Mouse (Mus musculus) heart, embryonic 13.5 days (tissue): ENCODE measurements at regions not wholly inside any gene's neighbourhood (a gene's known extent, or its start where the extent isn't known, plus 50 kb on each side); places are given as distances from the start of the nearest gene placed in this dataset.

Source experiments
- ATAC-seq: fragments of 200-750 bp; cut with Nextera tagmentation; 2 replicates; pipeline ENCODE4 v1.8.0; 2017; ENCODE audit warnings: moderate TSS enrichment; ENCODE audit not compliant: insufficient number of reproducible peaks, low FRiP score, low TSS enrichment; ENCODE audit errors: extremely low read depth
- H3K27ac ChIP-seq: fragments of 300-500 bp; sonication (generic); replicated peaks from 2 replicates; pipeline ENCODE4 v1.5.1; 2015; ENCODE audit warnings: moderate library complexity, mild to moderate bottlenecking, inconsistent platforms
- H3K27me3 ChIP-seq: fragments of 300-500 bp; sonication (generic); replicated peaks from 2 replicates; pipeline ENCODE4 v1.6.1; 2015; ENCODE audit warnings: mild to moderate bottlenecking, inconsistent platforms
- H3K36me3 ChIP-seq: fragments of 300-500 bp; sonication (generic); 2 replicates; pipeline ENCODE4 v1.6.1; 2015; ENCODE audit warnings: mild to moderate bottlenecking, inconsistent platforms
- H3K4me1 ChIP-seq: fragments of 300-500 bp; sonication (generic); 2 replicates; pipeline ENCODE4 v1.6.1; 2015; ENCODE audit warnings: inconsistent platforms
- H3K4me2 ChIP-seq: fragments of 300-500 bp; sonication (generic); 2 replicates; pipeline ENCODE4 v1.6.1; 2015; ENCODE audit warnings: inconsistent platforms, mild to moderate bottlenecking, moderate library complexity
- H3K4me3 ChIP-seq: fragments of 300-500 bp; sonication (generic); 2 replicates; pipeline ENCODE4 v1.5.1; 2015; ENCODE audit warnings: moderate library complexity, mild to moderate bottlenecking, inconsistent platforms
- H3K9ac ChIP-seq: fragments of 300-500 bp; sonication (generic); 2 replicates; pipeline ENCODE4 v1.6.1; 2015; ENCODE audit warnings: inconsistent platforms, mild to moderate bottlenecking, moderate library complexity
- H3K9me3 ChIP-seq: fragments of 300-500 bp; sonication (generic); 2 replicates; pipeline ENCODE4 v1.6.1; 2016; ENCODE audit warnings: inconsistent platforms
- WGBS: fragments of 180-500 bp; shearing (Covaris S2); methylation state at CpG from one replicate; pipeline ENCODE4 v1.1.7; 2015; ENCODE audit warnings: mixed read lengths; 5-methylcytosine and 5-hydroxymethylcytosine counted together

DNA sequence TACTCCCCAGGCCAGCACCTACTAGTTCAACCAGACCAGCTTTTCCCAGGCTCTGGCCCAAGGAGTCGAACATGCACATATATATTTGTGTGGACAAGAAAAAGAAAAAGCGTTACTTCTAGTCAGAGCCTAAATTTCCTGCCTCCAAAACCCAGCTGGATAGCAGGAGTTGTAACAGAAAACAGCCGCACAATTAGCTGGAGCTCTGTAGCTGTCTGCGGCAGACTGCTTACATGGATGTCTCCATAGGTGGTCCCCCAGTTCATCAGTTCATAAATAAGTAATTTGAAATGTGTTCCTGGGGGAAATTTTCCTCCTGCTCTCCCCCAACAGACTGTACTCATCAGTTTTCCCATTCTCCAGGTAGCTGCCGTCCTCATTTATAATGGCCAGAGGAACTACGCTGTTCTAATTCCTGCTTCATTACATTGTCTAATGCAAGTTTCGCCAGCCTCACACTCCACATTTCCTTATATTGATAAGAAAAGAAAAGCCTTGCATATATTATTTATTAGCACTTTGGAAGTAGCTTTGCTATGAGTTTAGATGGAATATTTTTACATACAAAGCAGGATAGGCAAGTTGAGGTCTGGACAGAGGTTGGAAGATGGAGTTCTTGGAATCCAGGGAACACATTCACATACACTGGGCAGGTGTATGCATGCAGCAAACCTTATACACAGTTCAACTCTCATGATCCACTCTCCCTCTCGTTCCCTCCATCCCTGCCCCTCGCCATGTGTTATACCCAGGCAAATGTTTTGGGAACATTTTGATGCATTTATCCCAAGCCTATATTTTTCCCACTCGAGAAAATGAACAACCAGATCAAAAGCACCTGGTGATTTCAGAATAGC, 337.2 kb upstream of the Clint1 start:
- no peak overlapping the region for H3K27ac ChIP-seq
- H3K9ac ChIP-seq = no peak overlapping the region
- no peak overlapping the region for H3K4me2 ChIP-seq
- no peak overlapping the region for H3K4me3 ChIP-seq
- no peaks in the 10 kb centered on the region for H3K27me3 ChIP-seq
- no peak for ATAC-seq
- 80% methylated on average over 10 of the region's 10 CpGs for WGBS
- H3K4me1 ChIP-seq = no peaks in the 10 kb centered on the region
- no peaks in the 10 kb centered on the region for H3K9me3 ChIP-seq
- H3K36me3 ChIP-seq = no peaks in the 10 kb centered on the region

DNA sequence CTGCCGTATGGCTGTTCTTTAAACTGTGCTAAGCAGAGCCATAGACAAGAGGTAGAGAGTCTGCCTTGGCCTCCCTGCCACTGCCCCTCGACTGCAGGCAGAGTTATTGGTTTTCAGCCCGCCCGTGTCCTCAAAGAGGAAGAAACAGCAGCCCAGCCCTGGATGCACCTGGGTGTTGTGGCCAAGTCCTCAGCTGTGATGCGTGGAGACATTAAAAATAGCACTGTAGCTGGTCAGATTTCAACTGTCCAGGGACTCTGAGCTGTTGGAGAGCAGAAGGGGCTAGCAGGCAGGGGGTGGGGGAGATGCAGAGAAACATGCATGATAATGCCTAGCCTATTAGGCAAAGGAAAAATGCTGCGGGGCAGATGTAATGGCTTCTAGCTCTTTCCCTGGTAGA, 327.1 kb upstream of the Clint1 start:
- Histone ChIP-seq H3K27ac (no peak overlapping the region), H3K9me3 (no peaks in the 10 kb centered on the region), H3K9ac (no peak overlapping the region), H3K27me3 (no peaks in the 10 kb centered on the region), H3K36me3 (no peaks in the 10 kb centered on the region), H3K4me1 (no peaks in the 10 kb centered on the region), H3K4me3 (no peak overlapping the region), H3K4me2 (no peak overlapping the region)
- ATAC-seq = no peak
- WGBS = 51% methylated on average over 6 of the region's 6 CpGs

DNA sequence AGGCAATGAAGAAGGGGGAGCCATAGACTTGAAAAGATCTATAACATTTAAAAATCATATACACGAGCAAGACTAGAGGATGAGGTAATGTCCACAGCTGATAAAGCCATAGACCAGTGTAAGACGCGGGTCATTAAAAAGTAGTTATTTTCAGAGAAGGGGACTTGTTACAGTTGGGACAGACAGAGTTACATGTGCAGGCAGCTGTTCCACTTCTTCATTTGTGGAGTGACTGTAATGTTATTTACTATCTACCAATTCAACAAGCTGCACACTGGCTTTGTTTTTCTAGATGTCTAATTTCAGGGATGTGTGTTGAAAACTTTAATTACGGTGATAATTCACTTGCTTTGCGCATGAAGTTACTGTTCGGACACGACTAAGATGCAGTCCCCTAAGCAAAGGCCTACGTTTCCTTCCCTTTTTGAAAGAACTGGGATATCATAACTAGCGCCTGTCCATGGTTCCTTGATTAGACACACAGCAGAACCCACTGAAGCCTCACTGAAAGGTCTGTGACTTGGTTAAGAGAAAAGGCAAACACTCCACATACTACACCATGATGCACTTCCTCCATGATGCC, 320.7 kb upstream of the Clint1 start:
- Histone ChIP-seq H3K4me1 (0 out of 2 replicates have a peak, but pooled peaks cover 4% of the 10 kb centered on the region), H3K36me3 (no peaks in the 10 kb centered on the region), H3K9me3 (no peaks in the 10 kb centered on the region), H3K27me3 (no peaks in the 10 kb centered on the region), H3K4me2 (no peak overlapping the region), H3K27ac (no peak overlapping the region), H3K9ac (no peak overlapping the region), H3K4me3 (no peak overlapping the region)
- no peak for ATAC-seq
- WGBS = 76% methylated on average over 9 of the region's 9 CpGs

DNA sequence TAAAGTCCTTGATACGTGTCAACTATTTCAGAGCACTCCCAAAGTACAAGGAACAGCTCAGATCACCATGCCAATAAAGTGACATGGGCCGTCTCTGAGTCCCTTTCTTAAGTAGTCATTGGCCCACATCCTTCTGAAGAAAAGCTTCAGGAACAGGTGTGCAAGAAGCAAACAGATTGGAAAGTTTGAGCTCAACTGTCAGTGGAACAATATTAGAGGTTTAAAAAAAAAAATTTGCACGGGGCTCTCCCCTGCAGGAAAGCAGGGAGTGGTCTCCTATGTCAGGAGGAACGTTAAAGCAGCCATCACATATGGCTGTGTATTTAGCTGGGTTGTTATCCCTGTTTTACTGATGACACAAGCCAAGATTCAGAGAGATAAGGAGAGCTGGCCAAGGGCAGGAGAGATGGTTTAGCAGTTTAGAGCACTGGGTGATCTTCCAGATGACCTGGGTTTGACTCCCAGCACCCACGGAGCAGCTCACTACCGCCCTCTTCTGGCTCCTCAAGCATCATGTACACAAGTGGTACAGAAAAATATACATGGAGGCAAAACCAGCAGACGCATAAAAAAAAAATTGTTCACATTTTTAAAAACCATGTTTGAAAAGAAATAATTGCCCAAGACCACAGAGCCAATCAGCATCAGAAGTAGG, 318.3 kb upstream of the Clint1 start:
- H3K9ac ChIP-seq = no peak overlapping the region

DNA sequence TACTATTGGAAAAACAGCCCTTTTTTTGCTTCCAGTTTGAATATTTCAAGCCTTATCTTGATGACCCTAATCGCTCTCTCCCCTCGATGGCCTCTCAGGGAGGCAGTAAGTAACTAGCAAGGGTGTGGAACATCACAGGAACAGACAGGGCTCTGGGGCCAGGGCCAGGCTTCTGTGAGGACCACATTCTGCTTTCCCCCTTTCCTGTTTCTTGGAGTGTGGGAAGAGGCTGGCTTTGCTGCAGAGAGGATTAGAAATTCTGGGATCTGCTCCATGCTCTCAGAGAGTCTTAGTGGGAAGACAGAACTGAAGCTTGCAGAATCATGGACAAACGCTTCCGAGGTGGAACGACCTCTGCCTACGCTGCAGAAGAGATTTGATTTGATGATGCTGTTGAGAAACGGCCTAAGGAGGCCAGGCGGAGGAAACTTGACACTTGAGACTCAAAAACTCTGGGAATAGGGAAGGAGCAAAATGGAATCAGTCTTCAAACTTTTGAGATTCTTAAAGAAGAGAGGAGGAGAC, 316.3 kb upstream of the Clint1 start:
- ATAC-seq = no peak
- no peaks in the 10 kb centered on the region for H3K36me3 ChIP-seq
- H3K9ac ChIP-seq = no peak overlapping the region
- no peaks in the 10 kb centered on the region; the same call in 1 of the 2 replicates for H3K27me3 ChIP-seq
- no peaks in the 10 kb centered on the region for H3K9me3 ChIP-seq
- H3K4me3 ChIP-seq = no peak overlapping the region
- no peak overlapping the region for H3K27ac ChIP-seq
- 0 out of 2 replicates have a peak, but pooled peaks cover 10% of the 10 kb centered on the region for H3K4me1 ChIP-seq
- WGBS = 46% methylated on average over 8 of the region's 8 CpGs
- no peak overlapping the region for H3K4me2 ChIP-seq

More for the DNA sequence above, 318.3 kb upstream of the Clint1 start:
- Histone ChIP-seq H3K27me3 (no peaks in the 10 kb centered on the region), H3K4me2 (no peak overlapping the region), H3K36me3 (no peaks in the 10 kb centered on the region), H3K4me3 (no peak overlapping the region), H3K9me3 (no peaks in the 10 kb centered on the region), H3K27ac (no peak overlapping the region), H3K4me1 (0 out of 2 replicates have a peak, but pooled peaks cover 6% of the 10 kb centered on the region)
- ATAC-seq = no peak
- 50% methylated on average over 7 of the region's 7 CpGs for WGBS

DNA sequence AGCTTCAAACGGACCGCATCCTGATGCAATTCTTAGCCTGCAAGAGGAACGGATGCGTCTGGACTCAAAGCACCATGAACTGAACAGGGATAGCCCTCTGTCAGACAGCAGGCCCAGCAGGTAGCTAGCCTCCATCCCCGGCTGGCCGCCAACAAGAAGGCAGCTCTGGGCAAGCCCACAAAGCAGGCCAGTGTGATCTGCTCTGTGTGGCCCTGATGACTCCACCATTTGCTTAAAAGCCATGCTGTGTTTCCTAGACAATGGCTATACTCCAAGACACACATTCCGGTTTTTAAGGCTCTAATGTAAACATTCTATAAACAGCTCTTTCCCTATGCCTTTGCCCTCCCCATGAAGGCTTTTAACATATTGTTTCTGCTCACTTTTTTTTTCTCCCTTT, 313.8 kb upstream of the Clint1 start:
- no peak overlapping the region for H3K4me3 ChIP-seq
- ATAC-seq = no peak
- H3K9me3 ChIP-seq = no peaks in the 10 kb centered on the region
- no peak overlapping the region for H3K9ac ChIP-seq
- no peaks in the 10 kb centered on the region for H3K36me3 ChIP-seq
- peaks cover 6% of the 10 kb centered on the region; the same call in 1 of the 2 replicates for H3K27me3 ChIP-seq
- H3K4me1 ChIP-seq = 0 out of 2 replicates have a peak, but pooled peaks cover 10% of the 10 kb centered on the region
- H3K27ac ChIP-seq = no peak overlapping the region
- no peak overlapping the region for H3K4me2 ChIP-seq
- 67% methylated on average over 7 of the region's 7 CpGs for WGBS

DNA sequence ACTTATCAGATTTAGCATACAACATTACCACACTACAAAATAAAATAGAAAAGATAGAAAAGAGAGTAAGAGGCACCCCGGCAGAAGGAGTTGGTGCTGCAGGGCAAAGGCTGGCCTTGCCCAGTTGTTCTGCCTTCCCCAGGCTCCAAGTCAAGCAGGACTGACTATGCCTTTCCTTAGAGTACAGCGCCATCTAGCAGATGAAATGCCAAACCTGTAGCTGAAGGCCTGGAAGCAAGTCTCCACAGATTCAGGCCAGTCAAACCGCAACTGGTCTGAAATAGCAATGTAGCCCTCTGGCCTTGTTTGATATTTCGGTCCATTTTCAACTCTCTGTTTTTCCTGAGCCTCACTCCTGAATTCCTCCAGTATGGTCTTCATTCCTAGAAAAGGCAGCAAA, 312.4 kb upstream of the Clint1 start:
- H3K4me3 ChIP-seq = no peak overlapping the region
- H3K27me3 ChIP-seq = peaks cover 9% of the 10 kb centered on the region; the same call in 1 of the 2 replicates
- H3K27ac ChIP-seq = no peak overlapping the region
- no peak; the same call in 1 of the 2 replicates for ATAC-seq
- H3K4me2 ChIP-seq = no peak overlapping the region
- no peak overlapping the region for H3K9ac ChIP-seq
- H3K9me3 ChIP-seq = no peaks in the 10 kb centered on the region
- no peaks in the 10 kb centered on the region for H3K36me3 ChIP-seq
- 0 out of 2 replicates have a peak, but pooled peaks cover 15% of the 10 kb centered on the region for H3K4me1 ChIP-seq
- WGBS = 37% methylated on average over 4 of the region's 4 CpGs

DNA sequence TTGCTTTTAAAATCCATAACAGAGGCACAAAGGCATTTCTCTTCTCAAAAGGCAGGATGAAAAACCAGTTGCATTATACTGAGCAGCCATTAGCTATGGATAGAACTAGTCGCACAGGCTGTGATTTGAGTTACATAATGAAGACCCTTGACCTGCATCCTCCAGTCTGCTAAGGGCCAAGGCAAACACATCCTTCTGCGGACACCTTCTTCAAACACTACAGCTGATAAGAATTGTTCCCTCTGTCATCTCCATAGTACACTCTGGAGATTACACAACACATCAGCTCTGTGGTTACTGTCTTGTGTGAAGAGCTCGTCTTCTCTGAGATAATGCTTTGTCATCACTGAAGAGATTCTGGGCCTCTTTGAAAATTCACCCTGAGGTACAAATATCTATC, 307.3 kb upstream of the Clint1 start:
- Histone ChIP-seq H3K36me3 (no peaks in the 10 kb centered on the region), H3K27ac (no peak overlapping the region), H3K4me1 (peaks cover 19% of the 10 kb centered on the region), H3K9me3 (no peaks in the 10 kb centered on the region), H3K27me3 (peaks cover 9% of the 10 kb centered on the region; the same call in 1 of the 2 replicates), H3K4me3 (no peak overlapping the region), H3K9ac (no peak overlapping the region), H3K4me2 (no peak overlapping the region)
- WGBS = 35% methylated on average over 3 of the region's 3 CpGs
- ATAC-seq = no peak

DNA sequence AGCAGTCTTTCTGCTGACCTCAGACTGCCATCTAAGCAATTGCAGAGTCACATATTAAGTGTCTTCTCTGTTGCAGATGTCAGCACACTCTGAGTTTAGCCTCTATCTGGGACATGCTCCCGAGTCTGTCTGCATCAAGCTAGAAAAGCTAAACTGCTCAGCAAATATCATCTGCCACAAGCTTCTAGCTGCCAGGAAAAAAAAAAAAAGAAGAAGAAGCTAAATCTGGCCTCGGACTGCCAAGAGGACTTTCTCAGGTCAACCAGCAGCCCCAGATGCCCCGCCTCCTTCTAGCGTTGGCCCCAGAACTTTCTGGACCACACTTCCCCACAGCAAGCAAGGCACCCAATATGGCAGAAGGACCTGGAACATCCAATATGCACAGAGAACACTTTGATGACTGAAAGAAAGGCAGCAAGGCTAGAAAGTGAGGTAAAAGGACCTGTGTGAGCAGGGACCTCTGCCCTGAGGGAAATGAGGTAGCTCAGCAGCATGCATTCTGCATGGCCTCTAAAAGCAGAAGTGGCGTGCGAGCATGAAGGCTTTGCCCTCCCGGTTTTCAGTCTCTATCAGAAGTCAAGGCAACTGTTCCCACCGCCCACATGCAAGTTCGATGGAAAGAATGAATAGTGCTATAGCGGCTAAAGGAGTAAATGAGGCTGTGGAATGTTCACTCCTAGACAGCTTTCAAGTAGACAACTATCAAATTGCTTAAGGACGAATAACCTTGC, 305.8 kb upstream of the Clint1 start:
- H3K9me3 ChIP-seq = no peaks in the 10 kb centered on the region
- H3K27me3 ChIP-seq = peaks cover 9% of the 10 kb centered on the region; the same call in 1 of the 2 replicates
- peaks cover 19% of the 10 kb centered on the region for H3K4me1 ChIP-seq
- H3K4me3 ChIP-seq = no peak overlapping the region
- H3K27ac ChIP-seq = no peak overlapping the region
- H3K9ac ChIP-seq = no peak overlapping the region
- no peaks in the 10 kb centered on the region for H3K36me3 ChIP-seq
- no peak overlapping the region for H3K4me2 ChIP-seq
- WGBS = 67% methylated on average over 11 of the region's 11 CpGs
- no peak for ATAC-seq

DNA sequence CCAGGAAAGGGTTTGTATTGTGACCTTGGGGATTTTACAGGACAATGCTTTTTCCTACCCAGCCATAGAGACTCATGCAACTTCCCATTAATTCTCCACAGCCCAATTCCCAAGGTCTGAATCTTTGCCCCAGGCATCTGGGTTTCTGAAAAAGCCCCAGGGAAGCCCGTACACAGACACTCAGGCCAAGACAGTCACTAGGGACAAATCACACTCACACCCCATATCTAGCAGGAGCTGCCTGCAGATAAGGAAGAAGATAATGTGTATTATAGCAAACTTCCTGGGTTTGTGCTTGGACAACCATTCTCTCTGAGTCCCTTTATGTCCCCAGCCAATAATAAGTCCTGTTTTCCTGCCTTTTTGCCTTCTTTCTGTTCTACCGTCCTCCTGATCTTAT, 305.0 kb upstream of the Clint1 start:
- Histone ChIP-seq H3K9ac (no peak overlapping the region), H3K4me3 (no peak overlapping the region), H3K36me3 (no peaks in the 10 kb centered on the region), H3K27ac (no peak overlapping the region), H3K4me1 (peaks cover 19% of the 10 kb centered on the region), H3K9me3 (no peaks in the 10 kb centered on the region), H3K4me2 (no peak overlapping the region), H3K27me3 (peaks cover 9% of the 10 kb centered on the region; the same call in 1 of the 2 replicates)
- WGBS = 30% methylated on average over 2 of the region's 2 CpGs
- ATAC-seq = no peak

DNA sequence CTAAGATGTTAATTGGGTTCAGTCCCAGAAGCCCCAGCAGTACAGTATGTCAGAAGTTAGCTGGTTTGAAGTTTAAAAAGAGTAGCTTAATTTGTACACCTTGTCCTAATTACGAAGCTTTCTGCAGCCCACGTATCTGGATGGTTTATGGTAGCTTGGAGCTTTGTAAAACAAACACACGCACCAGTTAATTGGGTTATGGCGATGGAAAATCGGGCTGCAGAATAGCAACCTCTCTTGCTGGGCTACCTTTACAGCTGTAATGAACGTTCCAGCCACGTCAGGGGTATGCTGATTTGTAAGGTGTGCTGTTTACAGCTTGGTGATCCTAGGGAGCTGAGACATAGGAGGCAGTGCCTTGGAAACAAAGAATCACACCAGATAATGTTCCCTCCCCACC, 301.5 kb upstream of the Clint1 start:
- no peaks in the 10 kb centered on the region for H3K9me3 ChIP-seq
- no peak overlapping the region for H3K4me3 ChIP-seq
- H3K27ac ChIP-seq = no peak overlapping the region
- peaks cover 14% of the 10 kb centered on the region for H3K4me1 ChIP-seq
- H3K27me3 ChIP-seq = no peaks in the 10 kb centered on the region
- ATAC-seq = no peak
- 63% methylated on average over 7 of the region's 7 CpGs for WGBS
- H3K4me2 ChIP-seq = no peak overlapping the region
- no peak overlapping the region for H3K9ac ChIP-seq
- no peaks in the 10 kb centered on the region for H3K36me3 ChIP-seq
